Mouse (Mus musculus) kidney, embryonic 16.5 days (tissue): Measurements from ENCODE around the gene Gm20521. TPM values are rescaled to one million over a fixed set of nuclear protein-coding genes. Genes with fewer than 3 reads are reported as not detected.
"Not testable (repeated sequence)": the region's sequence is repeated elsewhere in the genome, so short reads cannot be mapped to it uniquely, and the experiment has no call there.

Source experiments
- ATAC-seq: fragments of 200-750 bp; cut with Nextera tagmentation; 2 replicates; pipeline ENCODE4 v1.8.0; 2017; ENCODE audit warnings: moderate TSS enrichment; ENCODE audit not compliant: low FRiP score, low TSS enrichment
- H3K27ac ChIP-seq: fragments of 300-500 bp; sonication (generic); 2 replicates; pipeline ENCODE4 v1.5.1; 2014; ENCODE audit warnings: low read length
- H3K27me3 ChIP-seq: fragments of 300-500 bp; sonication (generic); 2 replicates; pipeline ENCODE4 v1.6.1; 2014; ENCODE audit warnings: low read length, control low read depth, mixed read lengths; ENCODE audit not compliant: insufficient read depth
- H3K36me3 ChIP-seq: fragments of 300-500 bp; sonication (generic); 2 replicates; pipeline ENCODE4 v1.6.1; 2014; ENCODE audit warnings: low read length, control low read depth, mixed read lengths; ENCODE audit not compliant: insufficient read depth
- H3K4me1 ChIP-seq: fragments of 300-500 bp; sonication (generic); 2 replicates; pipeline ENCODE4 v1.6.1; 2014; ENCODE audit warnings: low read length, control low read depth, mixed read lengths; ENCODE audit not compliant: insufficient read depth
- H3K4me2 ChIP-seq: fragments of 300-500 bp; sonication (generic); replicated peaks from 2 replicates; pipeline ENCODE4 v1.6.1; 2014; ENCODE audit warnings: low read depth, low read length
- H3K4me3 ChIP-seq: fragments of 300-500 bp; sonication (generic); 2 replicates; pipeline ENCODE4 v1.5.1; 2014; ENCODE audit warnings: mild to moderate bottlenecking, low read length
- H3K9ac ChIP-seq: fragments of 300-500 bp; sonication (generic); replicated peaks from 2 replicates; pipeline ENCODE4 v1.6.1; 2014; ENCODE audit warnings: low read length
- H3K9me3 ChIP-seq: fragments of 300-500 bp; sonication (generic); 2 replicates; pipeline ENCODE4 v1.6.1; 2016; ENCODE audit warnings: low read length, control low read depth
- WGBS: fragments of 180-500 bp; shearing (Covaris S2); extraction: QIAGEN DNeasy Blood & Tissue Kit; methylation state at CpG from one replicate; pipeline ENCODE4 v1.1.7; 2014; 5-methylcytosine and 5-hydroxymethylcytosine counted together
- polyA plus RNA-seq: library from polyadenylated mRNA; unstranded; fragments of >200 nt; fragmentation: Nextera tagmentation; extraction: Ambion mirVana; gene quantifications from 2 replicates; pipeline ENCODE4 v1.2.1, GENCODE M21; 2015

Gm20521 gene
- polyA plus RNA-seq, 1 experiment from 2014 or later = 0.16 TPM

GRCm38 (mm10) chr14:54941024-54941978 is 58.1 kb downstream of the Gm20521 start:
- Histone ChIP-seq H3K27me3 (no peaks in the 10 kb centered on the region), H3K9me3 (no peaks in the 10 kb centered on the region), H3K9ac (no peak overlapping the region), H3K36me3 (no peaks in the 10 kb centered on the region), H3K4me2 (no peak overlapping the region), H3K4me1 (peaks cover 10% of the 10 kb centered on the region; the same call in 1 of the 2 replicates), H3K4me3 (no peak overlapping the region), H3K27ac (no peak overlapping the region)
- 59% methylated on average over 13 of the region's 13 CpGs for WGBS
- ATAC-seq = no peak

- no peak overlapping the region for H3K9ac ChIP-seq
- no peak for ATAC-seq
- H3K27me3 ChIP-seq = no peaks in the 10 kb centered on the region
- no peak overlapping the region for H3K4me2 ChIP-seq
- 84% methylated on average over 7 of the region's 8 CpGs for WGBS
- no peaks in the 10 kb centered on the region for H3K9me3 ChIP-seq
- H3K4me3 ChIP-seq = no peak overlapping the region
- H3K36me3 ChIP-seq = no peaks in the 10 kb centered on the region
- no peak overlapping the region for H3K27ac ChIP-seq
- 0 out of 2 replicates have a peak, but pooled peaks cover 5% of the 10 kb centered on the region for H3K4me1 ChIP-seq
These were observed 59.2 kb downstream of the Gm20521 start for GRCm38 (mm10) chr14:54942479-54942878.

- H3K4me3 ChIP-seq = no peak overlapping the region
- no peak for ATAC-seq
- H3K27me3 ChIP-seq = no peaks in the 10 kb centered on the region
- H3K4me2 ChIP-seq = no peak overlapping the region
- H3K27ac ChIP-seq = no peak overlapping the region
- no peaks in the 10 kb centered on the region for H3K9me3 ChIP-seq
- no peak overlapping the region for H3K9ac ChIP-seq
- WGBS = 96% methylated on average over 7 of the region's 7 CpGs
- 0 out of 2 replicates have a peak, but pooled peaks cover 5% of the 10 kb centered on the region for H3K4me1 ChIP-seq
- H3K36me3 ChIP-seq = no peaks in the 10 kb centered on the region
These were observed 60.7 kb downstream of the Gm20521 start for GRCm38 (mm10) chr14:54943971-54944370.

GRCm38 (mm10) chr14:54944939-54945338 is 61.7 kb downstream of the Gm20521 start:
- H3K27ac ChIP-seq = no peak overlapping the region
- H3K4me2 ChIP-seq = no peak overlapping the region
- H3K4me1 ChIP-seq = 0 out of 2 replicates have a peak, but pooled peaks cover 3% of the 10 kb centered on the region
- 76% methylated on average over 2 of the region's 2 CpGs for WGBS
- no peak overlapping the region for H3K9ac ChIP-seq
- H3K27me3 ChIP-seq = no peaks in the 10 kb centered on the region
- H3K4me3 ChIP-seq = no peak overlapping the region
- no peak for ATAC-seq
- no peaks in the 10 kb centered on the region for H3K36me3 ChIP-seq
- H3K9me3 ChIP-seq = no peaks in the 10 kb centered on the region

GRCm38 (mm10) chr14:54945975-54946704 is 62.9 kb downstream of the Gm20521 start:
- 64% methylated on average over 19 of the region's 19 CpGs for WGBS

GRCm38 (mm10) chr14:54947008-54947407 is 63.8 kb downstream of the Gm20521 start:
- not testable (repeated sequence) for H3K4me1 ChIP-seq, H3K27ac ChIP-seq, H3K4me3 ChIP-seq, H3K27me3 ChIP-seq, H3K9ac ChIP-seq, ATAC-seq, H3K9me3 ChIP-seq, H3K36me3 ChIP-seq, H3K4me2 ChIP-seq
- 86% methylated on average over 8 of the region's 11 CpGs for WGBS

More at GRCm38 (mm10) chr14:54945975-54946704, 62.9 kb downstream of the Gm20521 start:
- Histone ChIP-seq H3K4me2 (no peak overlapping the region), H3K4me1 (no peaks in the 10 kb centered on the region), H3K9ac (no peak overlapping the region), H3K36me3 (no peaks in the 10 kb centered on the region), H3K27ac (no peak overlapping the region), H3K27me3 (no peaks in the 10 kb centered on the region), H3K9me3 (no peaks in the 10 kb centered on the region), H3K4me3 (no peak overlapping the region)
- ATAC-seq = no peak

Other genes with a start within 250 kb of the Gm20521 start
- not detected in 2 replicates for gene Gm17606, start 242.5 kb upstream of the Gm20521 start, polyA plus RNA-seq
- gene Cdh24, start 242.1 kb upstream of the Gm20521 start, polyA plus RNA-seq = 3.4 TPM in 2 replicates
- gene 1700123O20Rik, start 197.2 kb upstream of the Gm20521 start, polyA plus RNA-seq = 90.4 and 91.1 TPM in 2 replicates
- gene Acin1, start 196.5 kb upstream of the Gm20521 start, polyA plus RNA-seq = 120 and 136 TPM in 2 replicates
- gene Gm29776, start 184.6 kb upstream of the Gm20521 start, polyA plus RNA-seq = 0.06 and 0.12 TPM in 2 replicates
- gene Cebpe, start 171.3 kb upstream of the Gm20521 start, polyA plus RNA-seq = 0.19 TPM in 1 of 2 replicates, not detected in the other
- 21.0 and 24.6 TPM in 2 replicates for gene Slc7a8, start 101.5 kb upstream of the Gm20521 start, polyA plus RNA-seq
- gene Rnf212b, start 69.3 kb upstream of the Gm20521 start, polyA plus RNA-seq = 0.16 and 0.59 TPM in 2 replicates
- 18.0 and 19.9 TPM in 2 replicates for gene Homez, start 12.5 kb upstream of the Gm20521 start, polyA plus RNA-seq
- gene Ppp1r3e, start 5.9 kb upstream of the Gm20521 start, polyA plus RNA-seq = 1.6 and 1.7 TPM in 2 replicates
- 5.0 and 5.1 TPM in 2 replicates for gene Bcl2l2, start 64 bp upstream of the Gm20521 start, polyA plus RNA-seq
- gene Pabpn1, start 9.1 kb downstream of the Gm20521 start, polyA plus RNA-seq = 135 and 141 TPM in 2 replicates
- 45.9 and 55.1 TPM in 2 replicates for gene Slc22a17, start 29.7 kb downstream of the Gm20521 start, polyA plus RNA-seq
- 30.0 and 33.0 TPM in 2 replicates for gene Efs, start 42.7 kb downstream of the Gm20521 start, polyA plus RNA-seq
- gene Il25, start 49.3 kb downstream of the Gm20521 start, polyA plus RNA-seq = 0.17 TPM in 1 of 2 replicates, not detected in the other
- gene Cmtm5, start 52.8 kb downstream of the Gm20521 start, polyA plus RNA-seq = 1.5 and 2.1 TPM in 2 replicates
- gene Myh6, start 83.5 kb downstream of the Gm20521 start, polyA plus RNA-seq = 1.1 and 1.4 TPM in 2 replicates
- gene Gm17428, start 93.5 kb downstream of the Gm20521 start, polyA plus RNA-seq = not detected in 2 replicates
- 2.4 and 5.0 TPM in 2 replicates for gene Myh7, start 111.2 kb downstream of the Gm20521 start, polyA plus RNA-seq
- gene Ngdn, start 132.0 kb downstream of the Gm20521 start, polyA plus RNA-seq = 87.0 and 88.8 TPM in 2 replicates
- gene Zfhx2, start 208.9 kb downstream of the Gm20521 start, polyA plus RNA-seq = 4.3 and 6.0 TPM in 2 replicates
- 27.1 and 28.9 TPM in 2 replicates for gene Thtpa, start 211.3 kb downstream of the Gm20521 start, polyA plus RNA-seq
- gene Ap1g2, start 223.2 kb downstream of the Gm20521 start, polyA plus RNA-seq = 23.2 and 23.3 TPM in 2 replicates
- 0.45 and 0.51 TPM in 2 replicates for gene Jph4, start 233.5 kb downstream of the Gm20521 start, polyA plus RNA-seq